Mouse (Mus musculus): ENCODE measurements at regions not wholly inside any gene's neighbourhood (a gene's known extent, or its start where the extent isn't known, plus 50 kb on each side); places are given as distances from the start of the nearest gene placed in this dataset.
A peak's percentile ranks its signal among the peaks of the same experiment; 100 is the strongest.

GRCm38 (mm10) chrX:82741478-82741877 is 207.2 kb upstream of the Dmd start:
- Histone ChIP-seq H3K4me2 (no peak overlapping the region), H3K4me3 (no peak overlapping the region), H3K36me3 (no peaks in the 10 kb centered on the region), H3K9ac (no peak overlapping the region), H3K4me1 (replicated peaks) (no peaks in the 10 kb centered on the region), H3K9me3 (replicated peaks) (no peaks in the 10 kb centered on the region), H3K27ac (ENCODE audit: poor library complexity, severe bottlenecking) (no peak overlapping the region), H3K27me3 (replicated peaks) (no peaks in the 10 kb centered on the region)
- ATAC-seq (ENCODE audit: insufficient number of reproducible peaks, low FRiP score): no peak

- H3K4me1 ChIP-seq (replicated peaks): no peaks in the 10 kb centered on the region
- ATAC-seq (ENCODE audit: insufficient number of reproducible peaks, low FRiP score): no peak
- no peaks in the 10 kb centered on the region for H3K36me3 ChIP-seq
- H3K9ac ChIP-seq: no peak overlapping the region
- H3K4me2 ChIP-seq: no peak overlapping the region
- no peaks in the 10 kb centered on the region for H3K27me3 ChIP-seq (replicated peaks)
- WGBS: 52% methylated on average over 2 of the region's 2 CpGs
- peaks cover 4% of the 10 kb centered on the region for H3K9me3 ChIP-seq (replicated peaks)
- H3K4me3 ChIP-seq: no peak overlapping the region
- no peak overlapping the region for H3K27ac ChIP-seq (ENCODE audit: poor library complexity, severe bottlenecking)
Observed at GRCm38 (mm10) chrX:82764204-82764603, 184.5 kb upstream of the Dmd start.

GRCm38 (mm10) chrX:82809171-82809570 is 139.5 kb upstream of the Dmd start:
- no peaks in the 10 kb centered on the region for H3K36me3 ChIP-seq
- no peak overlapping the region for H3K27ac ChIP-seq (ENCODE audit: poor library complexity, severe bottlenecking)
- no peak overlapping the region for H3K4me3 ChIP-seq
- H3K9me3 ChIP-seq (replicated peaks): no peaks in the 10 kb centered on the region
- H3K9ac ChIP-seq: no peak overlapping the region
- ATAC-seq (ENCODE audit: insufficient number of reproducible peaks, low FRiP score): no peak
- H3K27me3 ChIP-seq (replicated peaks): no peaks in the 10 kb centered on the region
- no peaks in the 10 kb centered on the region for H3K4me1 ChIP-seq (replicated peaks)
- H3K4me2 ChIP-seq: no peak overlapping the region
- 36% methylated on average over 2 of the region's 2 CpGs for WGBS

- H3K27ac ChIP-seq (ENCODE audit: poor library complexity, severe bottlenecking): no peak overlapping the region
- no peak overlapping the region for H3K9ac ChIP-seq
- no peaks in the 10 kb centered on the region for H3K36me3 ChIP-seq
- no peaks in the 10 kb centered on the region for H3K9me3 ChIP-seq (replicated peaks)
- no peaks in the 10 kb centered on the region for H3K4me1 ChIP-seq (replicated peaks)
- no peak for ATAC-seq (ENCODE audit: insufficient number of reproducible peaks, low FRiP score)
- WGBS: 27% methylated on average over 11 of the region's 11 CpGs
- H3K4me3 ChIP-seq: peak overlapping the region; percentile 33
- no peaks in the 10 kb centered on the region for H3K27me3 ChIP-seq (replicated peaks)
- H3K4me2 ChIP-seq: peak overlapping the region; percentile 56
Observed at GRCm38 (mm10) chrX:82814618-82815017, 134.1 kb upstream of the Dmd start.

GRCm38 (mm10) chrX:82817045-82817444 is 131.6 kb upstream of the Dmd start:
- no peak for ATAC-seq (ENCODE audit: insufficient number of reproducible peaks, low FRiP score)
- Histone ChIP-seq H3K4me1 (replicated peaks) (no peaks in the 10 kb centered on the region), H3K27ac (ENCODE audit: poor library complexity, severe bottlenecking) (no peak overlapping the region), H3K36me3 (no peaks in the 10 kb centered on the region), H3K4me2 (no peak overlapping the region), H3K9me3 (replicated peaks) (no peaks in the 10 kb centered on the region), H3K4me3 (no peak overlapping the region), H3K9ac (no peak overlapping the region), H3K27me3 (replicated peaks) (no peaks in the 10 kb centered on the region)
- 45% methylated on average over 4 of the region's 4 CpGs for WGBS

- Histone ChIP-seq H3K9me3 (replicated peaks) (no peaks in the 10 kb centered on the region), H3K4me3 (no peak overlapping the region), H3K27ac (ENCODE audit: poor library complexity, severe bottlenecking) (no peak overlapping the region), H3K27me3 (replicated peaks) (no peaks in the 10 kb centered on the region), H3K36me3 (no peaks in the 10 kb centered on the region), H3K9ac (no peak overlapping the region), H3K4me1 (replicated peaks) (no peaks in the 10 kb centered on the region), H3K4me2 (no peak overlapping the region)
- 36% methylated on average over 5 of the region's 5 CpGs for WGBS
- ATAC-seq (ENCODE audit: insufficient number of reproducible peaks, low FRiP score): no peak
Observed at GRCm38 (mm10) chrX:82823606-82824005, 125.1 kb upstream of the Dmd start.

- Histone ChIP-seq H3K27me3 (replicated peaks) (no peaks in the 10 kb centered on the region), H3K4me2 (no peak overlapping the region), H3K4me1 (replicated peaks) (no peaks in the 10 kb centered on the region), H3K9ac (no peak overlapping the region), H3K4me3 (no peak overlapping the region), H3K9me3 (replicated peaks) (no peaks in the 10 kb centered on the region), H3K27ac (ENCODE audit: poor library complexity, severe bottlenecking) (no peak overlapping the region), H3K36me3 (no peaks in the 10 kb centered on the region)
- WGBS: 18% methylated on average over 1 of the region's 1 CpGs
- no peak for ATAC-seq (ENCODE audit: insufficient number of reproducible peaks, low FRiP score)
Observed at GRCm38 (mm10) chrX:82866116-82866515, 82.6 kb upstream of the Dmd start.
